Comparison of ENCODE assay signal across 8 mouse cellular contexts in the genomic region with DNA sequence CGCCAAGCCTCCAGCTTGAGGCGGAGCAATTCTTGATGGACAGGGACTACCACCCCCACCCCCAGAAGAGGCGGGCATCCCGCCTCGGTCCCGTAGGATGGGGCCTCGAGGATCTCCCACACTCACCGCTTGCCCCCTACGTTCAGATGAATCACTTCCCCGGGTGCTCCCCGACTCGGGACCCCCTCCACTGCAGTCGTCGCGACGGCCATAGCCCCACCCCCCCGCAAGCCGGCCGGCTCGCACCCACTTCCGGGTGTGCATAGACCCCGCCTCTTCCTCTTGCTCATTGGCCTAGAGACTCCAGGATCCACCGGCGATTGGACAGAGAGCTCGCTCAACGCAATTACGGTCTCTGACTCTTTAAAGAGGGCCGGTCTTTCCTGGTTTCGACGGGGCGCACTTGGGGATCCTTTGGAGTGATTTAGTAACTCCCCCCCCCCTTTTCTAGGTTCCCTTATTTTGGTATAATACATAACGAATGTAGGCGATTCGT. TPM values are rescaled to one million over a fixed set of nuclear protein-coding genes. Genes with fewer than 3 reads are reported as not detected.
DNase-seq lines count a peak whose midpoint lies in the region; TF ChIP-seq lines count a peak whose summit lies in the region.

A gene (minus strand): TSS at position 275 of the 496 bp plus-strand sequence.

- TF ChIP-seq CTCF in embryonic fibroblast, embryonic 13.5 days (IDR thresholded peaks at IDR 0.05; ENCODE audit: borderline replicate concordance, insufficient read depth, low read length) = no peak

- H3K4me3 ChIP-seq in embryonic fibroblast, embryonic 13.5 days (ENCODE audit: insufficient read depth, low read length) = peak within 1 kb of the TSS; percentile 91

- no peaks in the 10 kb centered on the region for H3K4me1 ChIP-seq in embryonic fibroblast, embryonic 13.5 days (ENCODE audit: control insufficient read depth, insufficient read depth, low read length)

- TF ChIP-seq POLR2A in embryonic fibroblast, embryonic 13.5 days (IDR thresholded peaks at IDR 0.05; ENCODE audit: low read depth, low read length) = no peak; the same call in 1 of the 2 replicates

- H3K27ac ChIP-seq in embryonic fibroblast, embryonic 13.5 days (ENCODE audit: insufficient read depth, low read length) = peak within 1 kb of the TSS; percentile 64

- DNase-seq in CD4-positive, CD25-positive, alpha-beta regulatory T cell, adult 2 months (ENCODE audit: low read depth, low spot score) = peak; percentile 93
- peak; percentile 96 for DNase-seq in brain, adult 2 months (ENCODE audit: low read depth, low spot score)
- DNase-seq in heart, adult 9 months (ENCODE audit: low spot score in 2 of 2) = peak; percentile 88 to 93
- DNase-seq in kidney, adult 9 months = peak; percentile 90
- peak; percentile 92 for DNase-seq in liver
- peak; percentile 57 to 75 for DNase-seq in monocyte, adult 2 months (ENCODE audit: low read depth in 1 of 2, low spot score in 2 of 2)
- peak; percentile 85 to 91 for DNase-seq in spleen, postnatal 4 days (ENCODE audit: low spot score in 2 of 2)

RNA-seq across cellular contexts. Expression of the gene that starts here (rescaled TPM):
- polyA plus RNA-seq in embryonic fibroblast, embryonic 13.5 days (2011; ENCODE audit: insufficient read length, low read depth, missing spikeins) = 35.9 and 41.2 TPM in 2 replicates

Comparison
In these comparisons a context has a peak if more than half of its experiments do, and no peak if none do; other contexts are left out.
1. Peak in every context shown above with its lines: DNase-seq, H3K4me3 ChIP-seq and H3K27ac ChIP-seq.